Mouse (Mus musculus): ENCODE measurements around the gene Adprm. TPM values are rescaled to one million over a fixed set of nuclear protein-coding genes. Genes with fewer than 3 reads are reported as not detected.

The Adprm gene
- total RNA-seq, 2 experiments from 2014 or later: 24.3 to 27.5 TPM

Small RNAs within 50 kb of the gene (microRNA-seq; reads per million reads assigned to microRNA genes)
- gene Mir6923: 0 reads per million in 2 experiments

Other genes starting within 250 kb of the Adprm start
- under 1 TPM; 0.07 to 0.28 TPM for gene Pirt, start 140.6 kb downstream of the Adprm start, total RNA-seq (2021)
- not detected for gene Tmem238l, start 96.0 kb downstream of the Adprm start, total RNA-seq (2021)
- under 1 TPM; 0.70 to 0.91 TPM for gene Tmem220, start 27.4 kb downstream of the Adprm start, total RNA-seq (2021)
- 10 to 100 TPM; 10.8 TPM for gene Sco1, start 76 bp upstream of the Adprm start, total RNA-seq (2021)
- gene Myh3, start 25.7 kb upstream of the Adprm start, total RNA-seq (2021): 1 to 10 TPM; 4.1 to 4.2 TPM
- under 1 TPM; 0.82 to 0.93 TPM for gene Myh2, start 118.4 kb upstream of the Adprm start, total RNA-seq (2021)
- gene Myh1, start 147.5 kb upstream of the Adprm start, total RNA-seq (2021): under 1 TPM; 0.28 to 0.37 TPM
- gene Myh4, start 185.4 kb upstream of the Adprm start, total RNA-seq (2021): under 1 TPM; 0.28 to 0.30 TPM
- gene Myh8, start 224.5 kb upstream of the Adprm start, total RNA-seq (2021): under 1 TPM; 0.14 to 0.46 TPM

Measured in left cerebral cortex, adult 18-20 months (tissue).